Mouse (Mus musculus) heart, postnatal 0 days (tissue): ENCODE results near the gene Aatf. TPM values are rescaled to one million over a fixed set of nuclear protein-coding genes. Genes with fewer than 3 reads are reported as not detected.

Experiments used
- ATAC-seq: fragments of 200-750 bp; cut with Nextera tagmentation; 2 replicates; pipeline ENCODE4 v1.8.0; 2017; ENCODE audit warnings: low read depth, moderate number of reproducible peaks, moderate library complexity; ENCODE audit not compliant: insufficient read depth
- DNase-seq: peaks from one replicate; pipeline ENCODE4 v3.0.0-alpha.2; 2016; ENCODE audit warnings: low spot score
- H3K27ac ChIP-seq: fragments of 300-500 bp; sonication (generic); 2 replicates; pipeline ENCODE4 v1.5.1; 2014; ENCODE audit warnings: low read depth, mild to moderate bottlenecking
- H3K27me3 ChIP-seq: fragments of 300-500 bp; sonication (generic); 2 replicates; pipeline ENCODE4 v1.6.1; 2014; ENCODE audit warnings: low read length, mixed read lengths; ENCODE audit not compliant: control insufficient read depth, insufficient read depth
- H3K36me3 ChIP-seq: fragments of 300-500 bp; sonication (generic); replicated peaks from 2 replicates; pipeline ENCODE4 v1.6.1; 2014; ENCODE audit warnings: low read length, mixed read lengths; ENCODE audit not compliant: control insufficient read depth, insufficient read depth
- H3K4me1 ChIP-seq: fragments of 300-500 bp; sonication (generic); 2 replicates; pipeline ENCODE4 v1.6.1; 2014; ENCODE audit warnings: antibody characterized with exemption; ENCODE audit not compliant: control insufficient read depth, insufficient read depth
- H3K4me2 ChIP-seq: fragments of 300-500 bp; sonication (generic); 2 replicates; pipeline ENCODE4 v1.6.1; 2014; ENCODE audit warnings: low read depth, mild to moderate bottlenecking, low read length, moderate library complexity
- H3K4me3 ChIP-seq: fragments of 300-500 bp; sonication (generic); 2 replicates; pipeline ENCODE4 v1.5.1; 2014; ENCODE audit warnings: low read depth, low read length
- H3K9ac ChIP-seq: fragments of 300-500 bp; sonication (generic); replicated peaks from 2 replicates; pipeline ENCODE4 v1.6.1; 2014; ENCODE audit warnings: low read depth, low read length, mixed read lengths
- H3K9me3 ChIP-seq: fragments of 300-500 bp; sonication (generic); replicated peaks from 2 replicates; pipeline ENCODE4 v1.6.1; 2016; ENCODE audit warnings: low read length; ENCODE audit not compliant: control insufficient read depth
- CTCF ChIP-seq: IDR thresholded peaks from 2 replicates; pipeline ENCODE4 v1.5.1; 2016; ENCODE audit warnings: antibody characterized with exemption, control low read depth, low read depth
- EP300 ChIP-seq: IDR thresholded peaks from 2 replicates; pipeline ENCODE4 v1.6.1; 2016; ENCODE audit warnings: antibody characterized with exemption, low read depth
- WGBS: fragments of 180-500 bp; shearing (Covaris S2); extraction: QIAGEN DNeasy Blood & Tissue Kit; methylation state at CpG from one replicate; pipeline ENCODE4 v1.1.7; 2014; 5-methylcytosine and 5-hydroxymethylcytosine counted together
- polyA plus RNA-seq: library from polyadenylated mRNA; unstranded; fragments of >200 nt; fragmentation: Nextera tagmentation; extraction: Ambion mirVana; gene quantifications from 2 replicates; pipeline ENCODE4 v1.2.1, GENCODE M21; 2015
- total RNA-seq: library from RNA; depleted of rRNA; stranded (reverse); fragments of >200 nt; gene quantifications from 2 replicates; pipeline ENCODE4 v1.2.3, GENCODE M21; 2014; ENCODE audit warnings: low replicate concordance

Gene Aatf
- total and polyA plus RNA-seq, 2 experiments from 2014 or later = 7.1 to 16.3 TPM

GRCm38 (mm10) chr11:84453901-84454300 lies 59.4 kb downstream of the Aatf start:
- no peak for DNase-seq
- H3K27me3 ChIP-seq = no peaks in the 10 kb centered on the region
- no peak overlapping the region for H3K9ac ChIP-seq
- TF ChIP-seq CTCF (no peak), EP300 (no peak)
- no peak for ATAC-seq
- H3K27ac ChIP-seq = no peak overlapping the region
- H3K9me3 ChIP-seq = no peaks in the 10 kb centered on the region
- 88% methylated on average over 7 of the region's 7 CpGs for WGBS
- H3K4me1 ChIP-seq = no peaks in the 10 kb centered on the region
- H3K4me3 ChIP-seq = no peak overlapping the region
- H3K4me2 ChIP-seq = no peak overlapping the region
- H3K36me3 ChIP-seq = no peaks in the 10 kb centered on the region

GRCm38 (mm10) chr11:84442554-84443331 lies 70.6 kb downstream of the Aatf start:
- H3K4me3 ChIP-seq = no peak overlapping the region
- DNase-seq = no peak
- no peaks in the 10 kb centered on the region for H3K27me3 ChIP-seq
- ATAC-seq = no peak
- WGBS = 85% methylated on average over 4 of the region's 4 CpGs
- TF ChIP-seq CTCF = no peak
- no peak for TF ChIP-seq EP300
- no peak overlapping the region for H3K4me2 ChIP-seq
- H3K9ac ChIP-seq = no peak overlapping the region
- peaks cover 4% of the 10 kb centered on the region for H3K36me3 ChIP-seq
- no peak overlapping the region for H3K27ac ChIP-seq
- no peaks in the 10 kb centered on the region for H3K4me1 ChIP-seq
- no peaks in the 10 kb centered on the region for H3K9me3 ChIP-seq

- Histone ChIP-seq H3K9me3 (no peaks in the 10 kb centered on the region), H3K4me2 (no peak overlapping the region), H3K27ac (no peak overlapping the region), H3K27me3 (no peaks in the 10 kb centered on the region), H3K4me3 (no peak overlapping the region), H3K36me3 (peaks cover 5% of the 10 kb centered on the region), H3K4me1 (no peaks in the 10 kb centered on the region), H3K9ac (no peak overlapping the region)
- TF ChIP-seq EP300 = no peak
- TF ChIP-seq CTCF = no peak
- WGBS = 75% methylated on average over 3 of the region's 3 CpGs
- no peak for DNase-seq
- no peak for ATAC-seq
These were observed 72.9 kb downstream of the Aatf start for GRCm38 (mm10) chr11:84440402-84440801.

GRCm38 (mm10) chr11:84434879-84435278 lies 78.4 kb downstream of the Aatf start:
- no peak for ATAC-seq
- TF ChIP-seq CTCF (no peak), EP300 (no peak)
- Histone ChIP-seq H3K27ac (no peak overlapping the region), H3K4me3 (no peak overlapping the region), H3K36me3 (0 out of 2 replicates have a peak, but pooled peaks cover 8% of the 10 kb centered on the region), H3K4me2 (no peak overlapping the region), H3K9ac (no peak overlapping the region), H3K9me3 (no peaks in the 10 kb centered on the region), H3K4me1 (no peaks in the 10 kb centered on the region), H3K27me3 (no peaks in the 10 kb centered on the region)
- 74% methylated on average over 6 of the region's 6 CpGs for WGBS
- DNase-seq = no peak

GRCm38 (mm10) chr11:84430336-84430735 lies 83.0 kb downstream of the Aatf start:
- Histone ChIP-seq H3K27me3 (no peaks in the 10 kb centered on the region), H3K4me1 (no peaks in the 10 kb centered on the region), H3K27ac (no peak overlapping the region), H3K9ac (no peak overlapping the region), H3K9me3 (no peaks in the 10 kb centered on the region), H3K4me3 (no peak overlapping the region), H3K4me2 (no peak overlapping the region), H3K36me3 (0 out of 2 replicates have a peak, but pooled peaks cover 6% of the 10 kb centered on the region)
- ATAC-seq (no peak), DNase-seq (no peak)
- no peak for TF ChIP-seq CTCF
- TF ChIP-seq EP300 = no peak
- 72% methylated on average over 4 of the region's 4 CpGs for WGBS

GRCm38 (mm10) chr11:84429581-84429980 lies 83.7 kb downstream of the Aatf start:
- no peak overlapping the region for H3K4me2 ChIP-seq
- no peaks in the 10 kb centered on the region for H3K27me3 ChIP-seq
- no peaks in the 10 kb centered on the region for H3K9me3 ChIP-seq
- no peak overlapping the region for H3K4me3 ChIP-seq
- ATAC-seq = no peak
- H3K4me1 ChIP-seq = no peaks in the 10 kb centered on the region
- WGBS = 76% methylated on average over 1 of the region's 1 CpGs
- DNase-seq = peak; percentile 52
- no peak overlapping the region for H3K27ac ChIP-seq
- TF ChIP-seq EP300 = no peak
- peak; percentile 76 for TF ChIP-seq CTCF
- 0 out of 2 replicates have a peak, but pooled peaks cover 4% of the 10 kb centered on the region for H3K36me3 ChIP-seq
- no peak overlapping the region for H3K9ac ChIP-seq
